Mouse (Mus musculus) 3134 (cell line): ENCODE results near the gene Susd1.

ENCODE experiments used
- DNase-seq: peaks from one replicate; pipeline ENCODE4 v3.0.0-alpha.2; 2011; ENCODE audit warnings: low spot score; ENCODE audit not compliant: insufficient read length; ENCODE audit errors: extremely low read depth

Gene Susd1

GRCm38 (mm10) chr4:59437990-59438854, at the start of gene Susd1:
TSS of gene Susd1 (minus strand) at chr4:59438633.
- DNase-seq, result no peak

GRCm38 (mm10) chr4:59471306-59471705, 32.9 kb upstream of the Susd1 start:
- no peak for DNase-seq

GRCm38 (mm10) chr4:59465449-59465848, 27.0 kb upstream of the Susd1 start:
- no peak for DNase-seq

DNA sequence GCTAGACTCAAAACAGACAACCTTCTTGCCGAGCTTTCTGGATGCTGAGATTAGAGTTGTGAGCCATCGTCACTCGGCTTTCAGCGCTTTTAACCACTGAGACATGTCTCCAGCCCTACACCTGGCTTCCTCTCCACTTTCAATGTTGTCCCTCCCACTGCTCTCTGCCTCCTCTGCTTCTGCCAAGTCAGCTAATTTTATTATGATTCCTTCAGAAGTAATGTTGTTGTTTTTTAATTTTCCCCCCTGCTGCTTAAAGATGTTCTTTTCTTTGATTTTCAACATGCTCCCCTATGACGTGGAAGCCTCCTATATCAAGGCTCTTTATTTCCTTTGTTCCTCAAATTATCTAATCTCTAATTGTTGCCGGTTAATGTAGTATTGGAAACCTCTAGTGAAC, 26.2 kb upstream of the Susd1 start:
- DNase-seq, result no peak

GRCm38 (mm10) chr4:59462494-59462893, 24.1 kb upstream of the Susd1 start:
- DNase-seq, result no peak

DNA sequence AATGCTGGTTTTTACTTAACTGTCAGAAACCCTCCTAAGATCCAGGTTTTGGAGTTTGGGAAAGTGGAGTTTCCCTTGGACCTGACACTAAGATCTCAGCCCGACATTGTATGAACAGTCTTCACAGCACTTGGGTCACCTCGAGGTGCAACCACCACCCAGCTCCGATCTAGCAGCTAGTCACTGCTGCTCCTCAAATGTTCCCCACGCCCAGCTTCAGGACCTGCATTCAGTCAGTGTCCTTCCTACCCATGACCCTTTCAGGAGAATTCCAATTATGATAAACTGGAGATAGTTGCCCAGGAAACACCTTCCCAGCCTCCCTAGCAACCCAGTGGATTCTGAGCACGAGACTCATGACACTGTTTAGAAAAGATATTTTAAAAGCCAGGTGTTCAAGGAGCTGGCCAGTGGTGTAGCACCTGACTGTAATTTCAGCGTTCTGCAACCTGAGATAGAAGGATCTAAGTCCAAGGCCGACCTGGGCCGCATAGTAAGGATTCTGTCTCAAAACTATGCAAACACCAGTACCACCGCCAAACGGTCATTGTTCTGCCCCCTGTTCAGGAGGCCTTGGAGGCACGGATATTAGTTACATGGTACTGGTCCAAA, 22.8 kb upstream of the Susd1 start:
- no peak for DNase-seq

GRCm38 (mm10) chr4:59459216-59459955, 21.0 kb upstream of the Susd1 start:
- no peak for DNase-seq

- peak; percentile 53 for DNase-seq
These were observed 19.5 kb upstream of the Susd1 start for GRCm38 (mm10) chr4:59457941-59458340.

DNA sequence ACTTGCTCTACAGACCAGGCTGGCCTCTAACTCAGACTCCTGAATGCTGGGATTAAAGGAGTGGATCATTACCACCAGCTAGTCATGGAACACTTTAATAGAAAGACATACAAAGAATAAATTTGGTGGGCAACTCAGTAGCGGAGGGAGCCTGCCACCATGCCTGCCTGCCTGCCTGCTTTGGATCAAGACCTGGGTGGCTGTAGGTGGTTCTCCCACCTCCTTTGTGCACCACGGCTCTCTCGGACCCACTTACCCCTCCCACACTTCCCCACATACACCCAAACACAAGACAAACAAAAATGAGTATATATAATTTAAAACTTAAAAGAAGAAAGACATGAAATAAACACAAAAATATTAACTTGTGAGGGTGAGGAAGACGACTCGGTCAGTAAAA, 18.7 kb upstream of the Susd1 start:
- DNase-seq, result no peak

GRCm38 (mm10) chr4:59455465-59455864, 17.0 kb upstream of the Susd1 start:
- no peak for DNase-seq

- DNase-seq, result peak; percentile 27
These were observed 15.6 kb upstream of the Susd1 start for GRCm38 (mm10) chr4:59454046-59454445.

DNA sequence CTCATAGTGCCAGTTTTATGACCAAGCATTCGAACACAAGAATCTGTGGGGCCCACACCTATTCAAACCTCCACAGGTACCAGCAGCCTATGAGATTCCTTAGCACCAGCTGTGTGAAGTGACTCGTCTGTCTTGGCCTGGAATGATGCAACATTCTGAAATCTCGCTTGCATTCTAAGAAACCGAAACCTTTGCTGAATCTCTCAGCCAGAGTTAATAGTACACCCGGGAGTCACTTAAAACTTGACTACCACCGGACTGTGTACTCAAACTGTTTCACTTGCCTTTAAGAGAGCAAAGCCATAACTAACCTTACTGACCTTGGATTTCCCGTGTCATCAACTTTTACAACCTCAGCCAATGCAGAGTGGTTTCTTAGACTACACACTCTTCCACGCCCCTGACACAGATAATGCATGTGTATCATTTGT, 14.1 kb upstream of the Susd1 start:
- no peak for DNase-seq

DNA sequence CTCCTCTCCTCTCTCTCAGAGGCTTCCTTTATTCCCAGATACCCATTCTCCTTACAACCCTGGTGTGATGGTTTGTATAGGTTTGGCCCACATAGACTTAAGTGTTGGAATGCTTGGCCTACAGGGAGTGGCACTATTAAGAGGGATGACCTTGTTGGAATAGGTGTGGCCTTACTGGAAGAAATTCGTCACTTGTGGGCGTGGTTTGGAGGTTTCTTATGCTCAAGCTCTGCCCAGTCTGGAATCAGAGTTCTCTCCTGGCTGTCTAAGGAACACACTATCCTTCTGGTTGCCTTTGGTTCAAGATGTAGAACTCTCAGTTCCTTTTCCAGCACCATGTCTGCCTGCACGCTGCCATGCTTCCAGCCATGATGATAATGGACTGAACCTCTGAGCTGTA, 12.5 kb upstream of the Susd1 start:
- no peak for DNase-seq

DNA sequence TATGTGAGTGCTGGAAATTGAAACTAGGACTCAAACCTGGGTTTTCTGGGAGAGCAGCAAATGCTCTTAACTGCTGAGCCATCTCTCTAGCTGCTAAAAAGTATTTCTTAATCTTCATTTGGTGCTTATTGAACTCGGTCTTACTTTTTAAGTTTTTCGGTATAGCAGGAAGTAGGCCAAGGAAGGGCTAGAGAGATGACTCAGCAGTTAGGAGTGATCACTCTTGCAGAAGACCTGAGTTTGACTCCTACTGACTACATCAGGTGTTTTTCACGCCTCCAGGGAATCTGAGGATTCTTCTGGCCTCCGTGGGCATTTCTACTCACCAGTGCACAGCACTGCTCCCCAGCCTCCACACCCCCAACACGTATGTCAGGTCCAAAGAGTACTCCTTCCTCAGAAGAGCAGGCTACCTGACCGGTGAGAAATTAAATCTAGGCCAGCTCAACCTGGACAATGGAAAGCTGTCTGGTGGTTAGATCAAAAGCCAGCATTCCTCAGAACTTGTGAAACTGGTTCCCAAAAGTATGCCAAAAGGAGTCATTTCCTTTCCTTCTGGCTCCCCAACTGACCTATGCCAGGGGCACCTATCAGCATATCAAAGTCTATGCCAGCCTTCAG, 11.9 kb upstream of the Susd1 start:
- DNase-seq, result no peak

DNA sequence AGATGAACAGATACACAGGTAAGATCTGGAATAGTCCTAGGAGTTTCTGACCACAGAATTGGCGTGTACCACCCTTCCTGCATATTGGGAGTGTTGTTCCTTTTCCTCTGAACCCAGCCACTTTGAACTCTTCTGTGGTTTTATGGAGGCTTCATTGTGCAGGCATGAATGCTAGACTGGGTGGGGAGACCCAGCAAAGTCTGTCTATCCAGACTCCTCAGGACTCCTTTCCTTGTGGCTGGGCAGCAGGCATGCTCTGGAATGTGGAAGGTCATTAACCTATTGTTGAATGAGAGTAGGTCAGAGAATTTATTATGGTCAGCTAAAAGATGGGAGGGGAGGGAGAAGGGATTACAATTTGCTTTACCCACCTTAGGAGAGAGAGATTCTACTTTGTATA, 8.9 kb upstream of the Susd1 start:
- no peak for DNase-seq

DNA sequence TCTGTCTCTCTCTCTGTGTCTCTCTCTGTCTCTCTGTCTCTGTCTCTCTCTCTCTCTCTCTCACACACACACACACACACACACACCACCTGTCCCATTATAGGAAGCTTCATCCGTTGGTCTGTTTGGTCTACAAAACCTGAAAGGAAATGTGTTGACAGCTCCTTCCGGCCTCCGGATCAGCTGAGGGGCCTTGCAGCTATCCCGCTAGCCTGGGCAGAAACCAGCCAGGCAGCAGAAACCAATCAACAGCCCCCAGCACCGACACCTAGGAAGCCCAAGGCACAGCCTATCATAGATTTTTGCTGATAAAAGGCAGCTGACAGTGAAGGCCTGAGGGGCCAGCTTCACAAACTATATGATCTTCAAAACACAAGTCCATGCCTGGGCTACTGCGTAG, 7.1 kb upstream of the Susd1 start:
- DNase-seq, result no peak

DNA sequence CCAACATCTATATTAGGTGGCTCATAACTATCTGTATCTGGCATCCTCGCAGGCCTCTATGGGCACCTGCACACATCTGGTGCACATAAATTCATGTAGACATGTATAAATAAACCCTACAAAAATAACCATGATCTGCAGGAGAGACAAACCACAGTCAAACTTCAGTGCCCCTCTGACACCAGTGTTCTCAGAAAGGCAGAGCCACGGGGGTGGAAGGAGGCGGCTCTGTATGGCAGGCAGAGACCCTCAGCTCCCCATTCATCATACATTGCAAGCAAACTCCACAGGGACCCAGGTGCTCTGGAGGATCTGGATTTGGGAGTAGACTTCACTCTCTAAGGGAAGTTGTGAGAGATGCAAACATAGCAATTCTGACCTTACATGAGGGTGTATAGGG, 6.6 kb upstream of the Susd1 start:
- no peak for DNase-seq

DNA sequence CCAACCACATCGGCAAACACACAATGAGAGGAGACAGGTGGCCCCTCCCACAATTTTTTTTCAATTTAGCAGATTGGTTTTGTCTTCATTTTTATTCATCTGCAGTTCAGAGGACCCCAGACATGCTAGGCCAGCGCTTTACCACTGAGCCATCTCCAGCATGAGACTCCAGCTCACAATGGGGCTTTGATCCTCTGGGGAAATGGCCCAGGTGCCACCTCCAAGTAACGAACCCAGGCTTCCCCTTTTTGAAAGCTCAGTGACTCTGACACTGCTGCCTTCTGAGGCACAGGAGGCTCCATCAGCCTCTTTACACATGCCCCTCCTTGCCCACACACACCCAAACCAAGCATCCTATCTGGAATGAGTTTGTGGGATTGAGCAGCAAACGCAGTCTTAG, 5.7 kb upstream of the Susd1 start:
- no peak for DNase-seq

- DNase-seq, result no peak
These were observed 2.8 kb upstream of the Susd1 start for GRCm38 (mm10) chr4:59441265-59441664.

- DNase-seq, result no peak
These were observed 1.5 kb upstream of the Susd1 start for GRCm38 (mm10) chr4:59439960-59440359.

- no peak for DNase-seq
These were observed 608 bp upstream of the Susd1 start for GRCm38 (mm10) chr4:59439041-59439440.
